Mouse (Mus musculus): Measurements from ENCODE around the gene Ddx52. TPM values are rescaled to one million over a fixed set of nuclear protein-coding genes. Genes with fewer than 3 reads are reported as not detected.

The Ddx52 gene
- 23.0 and 23.3 TPM in 2 replicates for polyA plus RNA-seq (2015; fragmentation: Nextera tagmentation; extraction: Ambion mirVana)

GRCm38 (mm10) chr11:83941950-83942840, at the start of gene Ddx52:
Ddx52 (plus strand) TSS chr11:83942062.
- peak within 1 kb of the TSS; percentile 53 for H3K4me2 ChIP-seq (replicated peaks; ENCODE audit: low read depth, low read length)
- 3% methylated on average over 49 of the region's 49 CpGs for WGBS
- peak; percentile 95 for DNase-seq (ENCODE audit: low spot score)

GRCm38 (mm10) chr11:83893325-83893724, 48.5 kb upstream of the Ddx52 start:
- Histone ChIP-seq H3K4me3 (ENCODE audit: low read depth, low read length) (no peak overlapping the region), H3K36me3 (ENCODE audit: insufficient read depth, low read length) (0 out of 2 replicates have a peak, but pooled peaks cover 10% of the 10 kb centered on the region), H3K9me3 (ENCODE audit: low read length) (no peaks in the 10 kb centered on the region), H3K4me2 (replicated peaks; ENCODE audit: low read depth, low read length) (no peak overlapping the region), H3K27ac (ENCODE audit: low read length) (no peak overlapping the region), H3K4me1 (ENCODE audit: insufficient read depth, low read depth, low read length) (peaks cover 2% of the 10 kb centered on the region; the same call in 1 of the 2 replicates), H3K27me3 (replicated peaks; ENCODE audit: insufficient read depth, low read length) (no peaks in the 10 kb centered on the region), H3K9ac (replicated peaks; ENCODE audit: low read depth) (no peak overlapping the region)
- no peak for ATAC-seq
- TF ChIP-seq EP300 (IDR thresholded peaks at IDR 0.05): no peak
- TF ChIP-seq CTCF (IDR thresholded peaks at IDR 0.05): no peak
- 45% methylated on average over 9 of the region's 9 CpGs for WGBS
- DNase-seq (ENCODE audit: low spot score): no peak

More at GRCm38 (mm10) chr11:83941950-83942840, at the start of gene Ddx52:
- H3K27me3 ChIP-seq (replicated peaks; ENCODE audit: insufficient read depth, low read length): no peaks in the 10 kb centered on the region
- peak within 1 kb of the TSS; percentile 89 for H3K9ac ChIP-seq (replicated peaks; ENCODE audit: low read depth)
- H3K4me3 ChIP-seq (ENCODE audit: low read depth, low read length): peak within 1 kb of the TSS; percentile 86
- H3K36me3 ChIP-seq (ENCODE audit: insufficient read depth, low read length): peaks cover 9% of the 10 kb centered on the region
- H3K27ac ChIP-seq (ENCODE audit: low read length): peak within 1 kb of the TSS; percentile 83
- no peaks in the 10 kb centered on the region for H3K9me3 ChIP-seq (ENCODE audit: low read length)
- peaks cover 4% of the 10 kb centered on the region; the same call in 1 of the 2 replicates for H3K4me1 ChIP-seq (ENCODE audit: insufficient read depth, low read depth, low read length)
- ATAC-seq: peak; percentile 99
- TF ChIP-seq CTCF (IDR thresholded peaks at IDR 0.05): no peak
- TF ChIP-seq EP300 (IDR thresholded peaks at IDR 0.05): 0 out of 2 replicates have a peak, but pooled peaks have one; percentile 17

- H3K9me3 ChIP-seq (ENCODE audit: low read length): no peaks in the 10 kb centered on the region
- no peaks in the 10 kb centered on the region for H3K4me1 ChIP-seq (ENCODE audit: insufficient read depth, low read depth, low read length)
- H3K27ac ChIP-seq (ENCODE audit: low read length): no peak overlapping the region
- H3K36me3 ChIP-seq (ENCODE audit: insufficient read depth, low read length): 0 out of 2 replicates have a peak, but pooled peaks cover 10% of the 10 kb centered on the region
- DNase-seq (ENCODE audit: low spot score) (no peak), ATAC-seq (no peak)
- no peak overlapping the region for H3K9ac ChIP-seq (replicated peaks; ENCODE audit: low read depth)
- no peak overlapping the region for H3K4me3 ChIP-seq (ENCODE audit: low read depth, low read length)
- no peaks in the 10 kb centered on the region for H3K27me3 ChIP-seq (replicated peaks; ENCODE audit: insufficient read depth, low read length)
- H3K4me2 ChIP-seq (replicated peaks; ENCODE audit: low read depth, low read length): no peak overlapping the region
- TF ChIP-seq CTCF (IDR thresholded peaks at IDR 0.05) (no peak), EP300 (IDR thresholded peaks at IDR 0.05) (no peak)
- WGBS: 76% methylated on average over 16 of the region's 16 CpGs
These were observed 45.1 kb upstream of the Ddx52 start for GRCm38 (mm10) chr11:83896430-83897410.

GRCm38 (mm10) chr11:83897569-83897968, 44.3 kb upstream of the Ddx52 start:
- H3K4me1 ChIP-seq (ENCODE audit: insufficient read depth, low read depth, low read length): no peaks in the 10 kb centered on the region
- no peak overlapping the region for H3K4me3 ChIP-seq (ENCODE audit: low read depth, low read length)
- H3K9me3 ChIP-seq (ENCODE audit: low read length): no peaks in the 10 kb centered on the region
- H3K36me3 ChIP-seq (ENCODE audit: insufficient read depth, low read length): 0 out of 2 replicates have a peak, but pooled peaks cover 10% of the 10 kb centered on the region
- 44% methylated on average over 7 of the region's 7 CpGs for WGBS
- no peaks in the 10 kb centered on the region for H3K27me3 ChIP-seq (replicated peaks; ENCODE audit: insufficient read depth, low read length)
- no peak overlapping the region for H3K9ac ChIP-seq (replicated peaks; ENCODE audit: low read depth)
- no peak for ATAC-seq
- no peak for TF ChIP-seq EP300 (IDR thresholded peaks at IDR 0.05)
- H3K27ac ChIP-seq (ENCODE audit: low read length): no peak overlapping the region
- H3K4me2 ChIP-seq (replicated peaks; ENCODE audit: low read depth, low read length): no peak overlapping the region
- no peak for DNase-seq (ENCODE audit: low spot score)

- Histone ChIP-seq H3K4me1 (ENCODE audit: insufficient read depth, low read depth, low read length) (no peaks in the 10 kb centered on the region), H3K27me3 (replicated peaks; ENCODE audit: insufficient read depth, low read length) (no peaks in the 10 kb centered on the region), H3K4me2 (replicated peaks; ENCODE audit: low read depth, low read length) (no peak overlapping the region), H3K27ac (ENCODE audit: low read length) (no peak overlapping the region), H3K9me3 (ENCODE audit: low read length) (no peaks in the 10 kb centered on the region), H3K9ac (replicated peaks; ENCODE audit: low read depth) (no peak overlapping the region), H3K36me3 (ENCODE audit: insufficient read depth, low read length) (no peaks in the 10 kb centered on the region), H3K4me3 (ENCODE audit: low read depth, low read length) (no peak overlapping the region)
- DNase-seq (ENCODE audit: low spot score): no peak
- WGBS: 42% methylated on average over 3 of the region's 3 CpGs
- ATAC-seq: no peak
- TF ChIP-seq CTCF (IDR thresholded peaks at IDR 0.05) (no peak), EP300 (IDR thresholded peaks at IDR 0.05) (no peak)
These were observed 39.0 kb upstream of the Ddx52 start for GRCm38 (mm10) chr11:83902812-83903211.

- Histone ChIP-seq H3K27me3 (replicated peaks; ENCODE audit: insufficient read depth, low read length) (no peaks in the 10 kb centered on the region), H3K27ac (ENCODE audit: low read length) (no peak overlapping the region), H3K4me2 (replicated peaks; ENCODE audit: low read depth, low read length) (no peak overlapping the region), H3K36me3 (ENCODE audit: insufficient read depth, low read length) (no peaks in the 10 kb centered on the region), H3K9ac (replicated peaks; ENCODE audit: low read depth) (no peak overlapping the region), H3K4me1 (ENCODE audit: insufficient read depth, low read depth, low read length) (no peaks in the 10 kb centered on the region), H3K4me3 (ENCODE audit: low read depth, low read length) (no peak overlapping the region), H3K9me3 (ENCODE audit: low read length) (no peaks in the 10 kb centered on the region)
- ATAC-seq: no peak
- no peak for TF ChIP-seq CTCF (IDR thresholded peaks at IDR 0.05)
- TF ChIP-seq EP300 (IDR thresholded peaks at IDR 0.05): no peak
- no peak for DNase-seq (ENCODE audit: low spot score)
- WGBS: 60% methylated on average over 5 of the region's 5 CpGs
These were observed 36.1 kb upstream of the Ddx52 start for GRCm38 (mm10) chr11:83905756-83906155.
